Mouse (Mus musculus) thymus, adult 2 months (tissue): Measurements from ENCODE around the gene Napsa. TPM values are rescaled to one million over a fixed set of nuclear protein-coding genes. Genes with fewer than 3 reads are reported as not detected.

ENCODE experiments used
- DNase-seq: peaks from one replicate; pipeline ENCODE4 v3.0.0; 2021
- H3K27ac ChIP-seq: fragments of 200-500 bp; 2 replicates; pipeline ENCODE4 v1.5.1; 2012; ENCODE audit warnings: low read length, control low read depth; ENCODE audit not compliant: control insufficient read depth, insufficient read depth
- H3K27me3 ChIP-seq: fragments of 200-500 bp; 2 replicates; pipeline ENCODE4 v1.6.1; 2012; ENCODE audit warnings: mild to moderate bottlenecking, low read length, moderate library complexity, mixed read lengths; ENCODE audit not compliant: control insufficient read depth, insufficient read depth
- H3K36me3 ChIP-seq: fragments of 200-500 bp; 2 replicates; pipeline ENCODE4 v1.6.1; 2012; ENCODE audit warnings: mild to moderate bottlenecking, low read length, moderate library complexity; ENCODE audit not compliant: control insufficient read depth, insufficient read depth
- H3K4me1 ChIP-seq: fragments of 200-500 bp; replicated peaks from 2 replicates; pipeline ENCODE4 v1.6.1; 2012; ENCODE audit warnings: low read length; ENCODE audit not compliant: control insufficient read depth, insufficient read depth
- H3K4me3 ChIP-seq: fragments of 200-500 bp; 2 replicates; pipeline ENCODE4 v1.5.1; 2012; ENCODE audit warnings: mild to moderate bottlenecking, low read length, control low read depth, moderate library complexity; ENCODE audit not compliant: control insufficient read depth, insufficient read depth
- CTCF ChIP-seq: fragments of 200-500 bp; IDR thresholded peaks from 2 replicates; pipeline ENCODE4 v1.5.1; 2012; ENCODE audit warnings: mild to moderate bottlenecking, control low read depth, low read length, moderate library complexity, borderline replicate concordance; ENCODE audit not compliant: control insufficient read depth, poor library complexity, insufficient read depth; ENCODE audit errors: extremely low read depth
- POLR2A ChIP-seq: fragments of 200-500 bp; IDR thresholded peaks from 2 replicates; pipeline ENCODE4 v1.6.1; 2012; ENCODE audit warnings: mild to moderate bottlenecking, low read length, control low read depth, moderate library complexity; ENCODE audit not compliant: control insufficient read depth, poor library complexity, insufficient read depth; ENCODE audit errors: extremely low read depth
- WGBS: fragments of 180-500 bp; shearing (Covaris S2); methylation state at CpG from one replicate; pipeline ENCODE4 v1.1.7; 2018; 5-methylcytosine and 5-hydroxymethylcytosine counted together
- polyA plus RNA-seq: library from polyadenylated mRNA; depleted of rRNA; stranded (reverse); fragments of >200 nt; gene quantifications from 2 replicates; pipeline ENCODE4 v1.2.3, GENCODE M21; 2012; rRNA removed

The Napsa gene
- polyA plus RNA-seq, 1 experiment: 32.0 TPM

- Histone ChIP-seq H3K36me3 (no peaks in the 10 kb centered on the region), H3K4me1 (no peaks in the 10 kb centered on the region), H3K4me3 (no peak overlapping the region), H3K27ac (no peak overlapping the region), H3K27me3 (no peaks in the 10 kb centered on the region)
- WGBS: 23% methylated on average over 15 of the region's 15 CpGs
- TF ChIP-seq POLR2A: no peak
- peak; percentile 38; the same call in 1 of the 2 replicates for TF ChIP-seq CTCF
- DNase-seq: peak; percentile 6
These were observed 61.2 kb downstream of the Napsa start for GRCm38 (mm10) chr7:44633407-44633806.

Other genes starting within 250 kb of the Napsa start
- 2.5 and 2.7 TPM in 2 replicates for gene Syt3, start 188.3 kb upstream of the Napsa start, polyA plus RNA-seq
- gene 1700008O03Rik, start 186.6 kb upstream of the Napsa start, polyA plus RNA-seq: 1.8 and 2.1 TPM in 2 replicates
- gene Lrrc4b, start 143.4 kb upstream of the Napsa start, polyA plus RNA-seq: 0.84 and 1.4 TPM in 2 replicates
- 0.32 and 1.6 TPM in 2 replicates for gene Aspdh, start 107.0 kb upstream of the Napsa start, polyA plus RNA-seq
- gene Josd2, start 104.4 kb upstream of the Napsa start, polyA plus RNA-seq: 107 and 142 TPM in 2 replicates
- 378 and 406 TPM in 2 replicates for gene Emc10, start 75.9 kb upstream of the Napsa start, polyA plus RNA-seq
- 7.8 and 9.4 TPM in 2 replicates for gene Fam71e1, start 75.8 kb upstream of the Napsa start, polyA plus RNA-seq
- 0.53 and 0.55 TPM in 2 replicates for gene Mybpc2, start 47.7 kb upstream of the Napsa start, polyA plus RNA-seq
- gene Spib, start 40.3 kb upstream of the Napsa start, polyA plus RNA-seq: 40.3 and 43.3 TPM in 2 replicates
- gene Pold1, start 23.5 kb upstream of the Napsa start, polyA plus RNA-seq: 208 and 235 TPM in 2 replicates
- gene Nr1h2, start 18.4 kb upstream of the Napsa start, polyA plus RNA-seq: 302 and 308 TPM in 2 replicates
- gene Kcnc3, start 18.3 kb downstream of the Napsa start, polyA plus RNA-seq: 0.82 and 1.0 TPM in 2 replicates
- 1.9 and 3.7 TPM in 2 replicates for gene Myh14, start 98.5 kb downstream of the Napsa start, polyA plus RNA-seq
- not detected in 2 replicates for gene Izumo2, start 136.4 kb downstream of the Napsa start, polyA plus RNA-seq
- 105 and 111 TPM in 2 replicates for gene Vrk3, start 176.0 kb downstream of the Napsa start, polyA plus RNA-seq
- 1.1 TPM in 2 replicates for gene Zfp473, start 178.7 kb downstream of the Napsa start, polyA plus RNA-seq
- 189 and 223 TPM in 2 replicates for gene Nup62, start 243.7 kb downstream of the Napsa start, polyA plus RNA-seq
- gene Il4i1, start 244.0 kb downstream of the Napsa start, polyA plus RNA-seq: 71.7 and 74.4 TPM in 2 replicates
- gene Atf5, start 244.3 kb downstream of the Napsa start, polyA plus RNA-seq: 76.5 and 102 TPM in 2 replicates